Mouse (Mus musculus): ENCODE measurements at regions not wholly inside any gene's neighbourhood (a gene's known extent, or its start where the extent isn't known, plus 50 kb on each side); places are given as distances from the start of the nearest gene placed in this dataset.

- TF ChIP-seq CTCF (IDR thresholded peaks at IDR 0.05; ENCODE audit: borderline replicate concordance, extremely low read depth, insufficient read depth, insufficient read length) = no peak
- no peak for TF ChIP-seq POLR2A (IDR thresholded peaks at IDR 0.05; ENCODE audit: borderline replicate concordance, extremely low read depth, insufficient read depth, insufficient read length, poor library complexity, severe bottlenecking)
These were observed 308.9 kb downstream of the Wdr20rt start for GRCm38 (mm10) chr12:65534142-65534690.
